In the genomic region with DNA sequence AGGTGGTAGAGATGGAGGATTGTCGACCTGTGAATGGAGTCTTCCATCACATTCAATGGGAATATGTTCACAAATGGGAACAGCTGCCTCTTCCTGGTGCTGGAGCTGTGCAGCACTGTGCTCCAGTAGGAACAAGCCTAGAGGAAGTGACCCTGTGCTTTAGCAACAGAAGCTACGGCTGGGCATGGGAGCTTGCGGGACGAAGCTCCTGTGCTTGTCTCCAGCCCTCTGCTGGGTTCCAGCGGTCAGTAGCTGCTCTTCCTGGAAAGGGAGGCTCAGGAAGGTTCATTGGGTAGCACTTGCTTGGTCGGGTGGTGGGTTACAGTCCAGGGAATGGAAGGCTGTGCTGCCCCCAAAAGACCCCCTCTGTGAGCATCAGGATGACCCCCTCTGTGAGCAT, we compare ENCODE assay signal across 25 mouse cellular contexts.
"Had no signal": no experiment of that assay in that cellular context is flagged by ENCODE, and none has a peak within 500 bp of the region (broad histone marks: within the 10 kb centered on the region; RNA-seq: fewer than 3 reads in every experiment).

No protein-coding gene starts in this region.

- H3K36me3 ChIP-seq: liver, embryonic 12.5 days; liver, embryonic 15.5 days; lung, embryonic 15.5 days; neural tube, embryonic 13.5 days had no signal

- H3K27me3 ChIP-seq: kidney, embryonic 15.5 days; limb, embryonic 13.5 days; liver, embryonic 12.5 days; liver, embryonic 15.5 days; lung, embryonic 15.5 days; neural tube, embryonic 13.5 days had no signal

- H3K4me1 ChIP-seq: liver, embryonic 12.5 days; liver, embryonic 15.5 days had no signal

- DNase-seq: kidney, adult 11 months; kidney, adult 8-10 months; kidney, postnatal 10 days; kidney, postnatal 36 days; liver; lung, adult 18-20 months; lung, postnatal 14 days; midbrain, embryonic 14.5 days; right cerebral cortex, adult 18-20 months; right cerebral cortex, postnatal 14 days; right cerebral cortex, postnatal 4 days; thymus, adult 2 months; thymus, postnatal 14 days; thymus, postnatal 4 days had no signal

- H3K27ac ChIP-seq: kidney, embryonic 15.5 days; limb, embryonic 10.5 days; limb, embryonic 13.5 days; liver, embryonic 12.5 days; liver, embryonic 15.5 days; lung, embryonic 15.5 days; macrophage; neural tube, embryonic 13.5 days; stomach, postnatal 0 days had no signal

- H3K4me3 ChIP-seq: kidney, embryonic 15.5 days; limb, embryonic 10.5 days; limb, embryonic 13.5 days; liver, embryonic 12.5 days; liver, embryonic 15.5 days; lung, embryonic 15.5 days; myocyte; neural tube, embryonic 13.5 days had no signal

- H3K9me3 ChIP-seq: kidney, embryonic 15.5 days; limb, embryonic 10.5 days; limb, embryonic 13.5 days; liver, embryonic 12.5 days; liver, embryonic 15.5 days; lung, embryonic 15.5 days; neural tube, embryonic 13.5 days had no signal

- H3K4me2 ChIP-seq: kidney, embryonic 15.5 days; limb, embryonic 13.5 days; liver, embryonic 12.5 days; liver, embryonic 15.5 days; lung, embryonic 15.5 days; midbrain, embryonic 11.5 days; neural tube, embryonic 13.5 days had no signal

- ATAC-seq: liver, embryonic 12.5 days had no signal

- H3K9ac ChIP-seq: kidney, embryonic 15.5 days; limb, embryonic 13.5 days; liver, embryonic 12.5 days; liver, embryonic 15.5 days; lung, embryonic 15.5 days; neural tube, embryonic 13.5 days had no signal
